Mouse (Mus musculus) left cerebral cortex, postnatal 25 days (tissue): Measurements from ENCODE around the gene Hoxd13. TPM values are rescaled to one million over a fixed set of nuclear protein-coding genes. Genes with fewer than 3 reads are reported as not detected.

Experiments
- DNase-seq, 2 experiments: peaks; one replicate each; pipeline ENCODE4 v3.0.0; 2022; ENCODE audit warnings: low spot score in 2 of 2, mixed read lengths in 1 of 2
- intact Hi-C: fragments of 180-260 bp; cut with DNase I; formaldehyde crosslinking; loops from one replicate; pipeline ENCODE4 v1.15.1; 2025
- total RNA-seq, 2 experiments: library from RNA; stranded (reverse); gene quantifications; 2 replicates each; pipeline ENCODE4 v1.2.3; 2021

Gene Hoxd13
- total RNA-seq, 2 experiments from 2014 or later, result not detected

GRCm38 (mm10) chr2:74676376-74677052, 8.4 kb downstream of the Hoxd13 start:
- intact Hi-C loops, result no loop called here

GRCm38 (mm10) chr2:74677106-74677505, 9.0 kb downstream of the Hoxd13 start:
- no peak for DNase-seq

More at GRCm38 (mm10) chr2:74676376-74677052, 8.4 kb downstream of the Hoxd13 start:
- no peak for DNase-seq

GRCm38 (mm10) chr2:74678891-74679595, 10.9 kb downstream of the Hoxd13 start, which contains the start of gene Hoxd11:
Hoxd11 (plus strand) TSS chr2:74679557.
- no peak for DNase-seq
- intact Hi-C loops, result no loop called here

More at GRCm38 (mm10) chr2:74677106-74677505, 9.0 kb downstream of the Hoxd13 start:
- intact Hi-C loops, result no loop called here

GRCm38 (mm10) chr2:74679596-74679971, 11.5 kb downstream of the Hoxd13 start:
- intact Hi-C loops, result no loop called here
- DNase-seq, result no peak

- intact Hi-C loops, result no loop called here
- no peak for DNase-seq
Observed at GRCm38 (mm10) chr2:74679980-74680379, 11.9 kb downstream of the Hoxd13 start.

GRCm38 (mm10) chr2:74680561-74681398, 12.7 kb downstream of the Hoxd13 start:
- intact Hi-C loops, result no loop called here
- DNase-seq, result no peak

GRCm38 (mm10) chr2:74681594-74682531, 13.8 kb downstream of the Hoxd13 start:
- no peak for DNase-seq
- intact Hi-C loops, result no loop called here

- DNase-seq, result no peak
Observed at GRCm38 (mm10) chr2:74682796-74683195, 14.7 kb downstream of the Hoxd13 start.

GRCm38 (mm10) chr2:74683471-74683951, 15.4 kb downstream of the Hoxd13 start:
- intact Hi-C loops, result no loop called here

More at GRCm38 (mm10) chr2:74682796-74683195, 14.7 kb downstream of the Hoxd13 start:
- intact Hi-C loops, result no loop called here

GRCm38 (mm10) chr2:74684106-74684505, 16.0 kb downstream of the Hoxd13 start:
- no peak for DNase-seq
- intact Hi-C loops, result no loop called here

More at GRCm38 (mm10) chr2:74683471-74683951, 15.4 kb downstream of the Hoxd13 start:
- DNase-seq, result no peak

GRCm38 (mm10) chr2:74685059-74685603, 17.0 kb downstream of the Hoxd13 start:
- intact Hi-C loops, result no loop called here
- no peak for DNase-seq

- intact Hi-C loops, result no loop called here
- DNase-seq, result peak; percentile 50 to 58
Observed at GRCm38 (mm10) chr2:74686301-74686987, 18.3 kb downstream of the Hoxd13 start.

GRCm38 (mm10) chr2:74686988-74687697, 19.0 kb downstream of the Hoxd13 start:
- intact Hi-C loops, result no loop called here
- DNase-seq, result no peak

GRCm38 (mm10) chr2:74687698-74688555, 19.8 kb downstream of the Hoxd13 start:
- intact Hi-C loops, result no loop called here
- DNase-seq, result no peak

GRCm38 (mm10) chr2:74688795-74689573, 20.9 kb downstream of the Hoxd13 start:
- intact Hi-C loops, result no loop called here
- no peak for DNase-seq
